Mouse (Mus musculus) c-Kit-negative CD71-positive TER-119-positive erythroid progenitor cells, embryonic 14.5 days (primary cell): ENCODE measurements around the gene Olfr952.

Source experiments
- DNase-seq: peaks from one replicate; pipeline ENCODE4 v3.0.0-alpha.2; 2013; ENCODE audit warnings: low read depth, low spot score

Olfr952 gene

DNA sequence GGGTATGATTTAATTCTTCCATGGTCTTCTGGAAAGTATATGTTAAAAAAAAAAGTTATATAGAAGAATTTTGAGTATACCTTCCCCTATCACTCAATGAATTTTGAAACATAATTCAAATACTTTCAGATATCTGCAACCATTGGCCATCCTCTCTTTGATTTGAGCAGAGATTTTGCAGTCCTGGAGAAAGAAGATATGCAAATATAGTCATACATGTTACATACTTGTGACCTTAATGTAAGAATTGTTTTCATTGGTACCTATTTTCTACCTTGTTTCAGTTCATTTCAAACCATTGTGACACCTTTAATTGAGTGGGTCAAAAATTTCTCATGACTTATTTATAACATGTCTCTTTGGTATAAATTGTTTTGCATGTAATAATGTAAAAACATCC is at the start of gene Olfr952:
Gene Olfr952, minus strand, starts transcription at position 101 of the 400 bp plus-strand sequence.
- DNase-seq: no peak

DNA sequence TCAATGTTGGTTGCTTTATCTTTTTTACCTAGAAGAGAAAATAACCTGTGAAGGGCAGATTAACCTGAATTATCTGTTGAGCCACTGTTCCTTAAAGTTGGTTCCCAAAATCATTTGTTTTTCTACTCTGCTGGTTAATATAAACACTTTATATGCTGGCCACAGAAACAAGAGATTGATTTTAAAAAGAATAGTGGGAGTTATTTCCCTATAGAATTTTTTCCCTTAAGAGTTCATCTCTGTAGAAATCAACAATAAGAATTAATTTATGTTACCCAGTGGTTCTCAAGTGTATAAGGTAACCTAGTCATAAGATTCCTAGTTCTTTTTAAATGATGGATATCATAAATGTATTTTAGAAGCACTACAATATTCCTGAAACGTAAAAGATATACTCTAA is 44.9 kb upstream of the Olfr952 start, which contains the start of gene Olfr955:
Gene Olfr955, minus strand, starts transcription at position 101 of the 400 bp plus-strand sequence.
- DNase-seq: no peak

DNA sequence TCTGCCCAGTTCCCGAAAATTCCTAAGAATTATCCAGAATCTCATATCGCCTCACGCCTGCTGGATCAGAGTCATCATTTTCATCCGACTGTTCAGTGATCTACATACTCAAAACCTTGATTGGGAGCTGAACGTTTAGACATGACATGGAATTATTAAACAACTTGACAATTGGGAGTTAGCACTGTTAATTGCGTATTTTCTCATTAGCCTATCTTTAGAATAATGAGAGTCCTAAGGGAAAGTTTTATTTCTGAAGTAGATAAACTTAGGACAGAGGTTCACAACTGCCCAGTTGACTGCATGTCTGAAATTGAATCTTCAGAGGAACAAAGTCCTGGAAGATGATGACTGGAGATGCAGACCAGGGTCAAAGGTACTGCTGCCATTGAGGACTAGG is 29.5 kb upstream of the Olfr952 start, which contains the start of gene Olfr954:
Gene Olfr954, plus strand, starts transcription at position 301 of the 400 bp plus-strand sequence.
- no peak for DNase-seq

DNA sequence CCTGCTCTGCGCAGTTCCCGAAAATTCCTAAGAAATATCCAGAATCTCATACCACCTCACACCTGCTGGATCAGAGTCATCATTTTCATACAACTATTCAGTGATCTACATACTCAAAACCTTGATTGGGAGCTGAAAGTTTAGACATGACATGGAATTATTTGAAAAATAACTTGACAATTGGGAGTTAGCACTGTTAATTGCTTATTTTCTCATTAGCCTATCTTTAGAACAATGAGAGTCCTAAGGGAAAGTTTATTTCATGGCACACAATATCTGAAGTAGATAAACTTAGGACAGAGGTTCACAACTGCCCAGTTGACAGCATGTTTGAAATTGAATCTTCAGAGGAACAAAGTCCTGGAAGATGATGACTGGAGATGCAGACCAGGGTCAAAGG is 39.8 kb downstream of the Olfr952 start, which contains the start of gene Olfr951:
Gene Olfr951, plus strand, starts transcription at position 301 of the 400 bp plus-strand sequence.
- no peak for DNase-seq
